Mouse (Mus musculus) lung, adult 10 weeks (tissue): ENCODE measurements around the gene Vmn1r55. TPM values are rescaled to one million over a fixed set of nuclear protein-coding genes. Genes with fewer than 3 reads are reported as not detected.

ENCODE experiments used
- polyA plus RNA-seq: library from polyadenylated mRNA; stranded (reverse); fragments of 350-450 nt; fragmentation: Illumina TruSeq; extraction: RNeasy Lipid Tissue Mini Kit (QIAGEN cat#74804); gene quantifications from one replicate; pipeline ENCODE4 v1.2.3, GENCODE M21; 2014; ENCODE audit warnings: low read depth, low replicate concordance; ENCODE audit not compliant: insufficient read depth

The Vmn1r55 gene
- polyA plus RNA-seq, result not detected

DNA sequence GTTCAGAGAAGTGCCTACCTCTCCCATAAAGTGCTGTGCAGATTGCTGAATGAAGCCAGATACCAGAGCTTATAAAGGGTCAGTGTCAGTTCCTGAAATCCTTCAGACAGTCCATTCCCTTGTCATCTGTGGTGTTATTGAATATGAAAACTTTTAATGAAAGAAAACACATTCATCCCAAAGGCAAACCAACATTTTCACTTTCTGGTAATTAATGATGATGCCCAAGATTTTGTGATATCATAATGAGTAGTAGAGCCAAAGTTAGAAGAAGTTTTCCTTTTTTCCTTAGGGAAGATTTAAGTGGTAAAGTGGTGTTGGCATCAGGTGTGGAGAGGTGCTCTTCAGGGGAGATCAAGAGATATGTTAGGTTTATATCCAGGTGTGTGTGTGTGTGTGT lies at the start of gene Vmn1r55:
Vmn1r55 (minus strand) TSS at position 101 of the 400 bp plus-strand sequence.

DNA sequence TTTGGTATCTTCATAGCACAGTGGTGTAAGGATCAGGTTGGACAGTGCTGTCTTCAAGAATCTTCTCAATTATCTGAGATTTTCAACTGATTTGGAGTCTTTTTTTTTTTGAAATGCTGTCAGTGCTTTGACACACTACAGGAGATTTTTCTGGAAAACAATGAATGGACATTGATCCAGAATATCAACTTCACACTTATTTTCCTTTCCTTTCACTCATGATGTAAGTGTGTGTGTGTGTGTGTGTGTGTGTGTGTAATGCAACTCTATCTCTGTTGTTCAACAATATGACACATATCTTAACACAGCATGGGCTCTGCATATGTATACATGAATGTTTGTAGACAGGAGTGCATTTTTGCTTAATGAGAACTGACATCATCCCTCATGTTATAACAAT lies 47.2 kb upstream of the Vmn1r55 start, which contains the start of gene Vmn1r56:
Vmn1r56 (minus strand) TSS at position 101 of the 400 bp plus-strand sequence.

DNA sequence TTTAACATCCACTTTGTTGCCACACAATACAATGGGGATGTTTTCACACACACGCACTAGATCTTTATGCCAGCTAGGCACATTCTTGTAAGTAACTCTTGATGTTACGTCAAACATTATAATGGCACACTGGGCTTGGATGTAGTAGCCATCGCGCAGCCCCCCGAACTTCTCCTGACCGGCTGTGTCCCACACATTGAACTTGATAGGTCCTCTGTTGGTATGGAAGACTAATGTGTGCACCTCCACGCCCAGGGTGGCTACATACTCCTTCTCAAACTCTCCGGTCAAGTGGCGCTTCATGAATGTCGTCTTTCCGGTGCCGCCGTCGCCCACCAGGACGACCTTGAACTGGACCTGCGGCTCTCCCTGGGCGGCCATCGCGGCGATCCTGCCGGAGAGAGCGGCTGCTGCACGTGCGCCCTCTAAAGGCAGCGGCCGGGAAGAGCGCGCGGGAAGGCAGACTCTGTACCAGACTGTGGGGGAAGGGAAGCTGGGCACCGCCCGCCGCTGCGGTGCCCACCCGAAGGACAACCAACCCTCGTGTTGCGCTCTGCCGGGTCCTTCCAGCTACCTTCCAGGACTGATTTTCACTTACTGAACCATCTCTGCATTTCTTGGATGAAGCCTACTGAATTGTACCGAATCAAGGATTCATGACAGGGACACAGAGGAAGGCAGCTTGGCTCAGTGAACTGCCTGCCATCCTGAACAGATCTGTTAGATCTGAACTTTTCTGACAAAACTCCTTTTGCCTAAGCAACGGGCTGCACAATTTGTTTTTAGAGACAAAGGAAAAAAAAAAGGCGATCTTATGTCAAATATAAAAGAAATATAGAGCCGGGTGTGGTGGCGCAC lies 23.7 kb downstream of the Vmn1r55 start, which contains the start of gene Rasl2-9:
Rasl2-9 (minus strand) TSS at position 402 of the 858 bp plus-strand sequence.

DNA sequence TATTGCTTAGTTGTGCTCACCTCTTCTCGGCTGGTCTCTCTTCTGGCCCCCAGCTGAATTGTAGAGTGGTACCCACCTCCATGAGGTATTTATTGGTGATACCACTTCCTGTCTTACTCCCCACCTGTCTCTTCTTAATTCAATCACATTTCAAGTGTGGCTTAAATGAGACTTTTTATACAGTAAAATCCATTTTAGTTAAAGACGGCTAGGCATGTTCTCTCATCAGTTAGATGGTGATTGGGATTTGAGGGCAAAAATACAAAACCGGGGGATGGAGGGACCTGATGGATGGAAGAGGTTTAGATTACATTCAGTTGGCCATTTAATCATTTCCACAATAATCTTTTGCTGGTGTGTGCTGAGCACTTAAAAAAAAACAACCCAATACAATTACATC lies 32.6 kb downstream of the Vmn1r55 start, which contains the start of gene Rfpl4:
Rfpl4 (minus strand) TSS at position 101 of the 400 bp plus-strand sequence.

DNA sequence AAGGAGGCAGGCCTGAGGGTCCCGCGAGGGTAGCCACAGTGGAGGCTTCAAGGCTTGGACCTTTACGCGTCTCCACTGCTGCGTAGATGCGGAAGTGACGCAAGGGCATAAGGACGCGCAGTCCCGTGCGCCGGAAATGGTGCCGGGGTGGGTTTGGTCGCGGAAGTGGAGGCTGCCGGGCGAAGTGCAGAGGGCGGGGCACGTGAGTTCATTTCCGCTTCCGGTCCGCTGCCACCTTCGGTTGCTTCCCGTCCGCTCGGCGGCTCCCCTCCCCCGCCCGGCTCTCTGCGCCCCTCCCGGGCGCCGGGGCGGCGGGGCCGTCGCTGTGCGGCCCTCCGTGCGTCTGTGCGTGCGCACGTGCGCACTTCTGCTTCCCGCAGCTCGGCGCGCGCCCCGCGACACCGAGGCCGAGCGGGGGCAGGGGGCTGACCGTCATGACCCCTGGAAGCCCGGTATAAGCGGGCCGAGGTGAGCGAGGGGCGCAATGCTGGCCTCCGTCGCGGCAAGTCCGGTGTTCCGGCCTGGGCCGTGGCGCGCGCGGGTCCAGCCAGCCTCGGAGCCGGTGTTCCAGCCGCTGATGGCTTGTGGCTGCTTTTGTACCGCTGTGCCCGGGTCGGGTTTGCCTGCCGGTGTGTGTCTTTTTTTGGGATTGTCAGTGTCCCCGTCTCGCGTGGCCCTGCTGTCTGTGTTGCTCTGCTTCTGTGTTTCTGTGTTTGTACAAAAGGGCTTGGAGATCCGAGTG lies 69.3 kb downstream of the Vmn1r55 start, which contains the start of gene Epn1:
Epn1 (plus strand) TSS at position 226 of the 742 bp plus-strand sequence.

Other genes starting within 250 kb of the Vmn1r55 start
- gene Gm36210, start 243.2 kb downstream of the Vmn1r55 start, polyA plus RNA-seq, result not detected
- gene Zfp628, start 234.5 kb downstream of the Vmn1r55 start, polyA plus RNA-seq, result 3.6 TPM
- gene Nat14, start 227.6 kb downstream of the Vmn1r55 start, polyA plus RNA-seq, result 6.2 TPM
- 1.6 TPM for gene Ssc5d, start 223.9 kb downstream of the Vmn1r55 start, polyA plus RNA-seq
- gene Sbk2, start 185.3 kb downstream of the Vmn1r55 start, polyA plus RNA-seq, result 3.0 TPM
- gene Sbk3, start 178.5 kb downstream of the Vmn1r55 start, polyA plus RNA-seq, result 4.7 TPM
- gene Zfp579, start 153.5 kb downstream of the Vmn1r55 start, polyA plus RNA-seq, result 23.2 TPM
- gene Zfp524, start 135.3 kb downstream of the Vmn1r55 start, polyA plus RNA-seq, result 22.7 TPM
- 14.4 TPM for gene Fiz1, start 135.0 kb downstream of the Vmn1r55 start, polyA plus RNA-seq
- gene Gm44973, start 134.2 kb downstream of the Vmn1r55 start, polyA plus RNA-seq, result not detected
- 8.2 TPM for gene Zfp865, start 129.3 kb downstream of the Vmn1r55 start, polyA plus RNA-seq
- not detected for gene Ccdc106, start 129.1 kb downstream of the Vmn1r55 start, polyA plus RNA-seq
- not detected for gene 4632433K11Rik, start 115.6 kb downstream of the Vmn1r55 start, polyA plus RNA-seq
- gene Zfp784, start 111.2 kb downstream of the Vmn1r55 start, polyA plus RNA-seq, result 2.8 TPM
- 7.2 TPM for gene Zfp580, start 98.1 kb downstream of the Vmn1r55 start, polyA plus RNA-seq
- gene U2af2, start 87.5 kb downstream of the Vmn1r55 start, polyA plus RNA-seq, result 96.1 TPM
- gene Epn1, start 69.4 kb downstream of the Vmn1r55 start, polyA plus RNA-seq, result 61.0 TPM
- gene Rfpl4, start 32.7 kb downstream of the Vmn1r55 start, polyA plus RNA-seq, result not detected
- gene Rasl2-9, start 23.7 kb downstream of the Vmn1r55 start, polyA plus RNA-seq, result 0.49 TPM
- gene Vmn1r56, start 47.1 kb upstream of the Vmn1r55 start, polyA plus RNA-seq, result not detected
- not detected for gene Vmn1r57, start 68.8 kb upstream of the Vmn1r55 start, polyA plus RNA-seq
- gene Gm5065, start 200.9 kb upstream of the Vmn1r55 start, polyA plus RNA-seq, result not detected
- not detected for gene Nlrp2, start 201.4 kb upstream of the Vmn1r55 start, polyA plus RNA-seq